19 mouse cellular contexts compared by ENCODE assay signal in the genomic region with DNA sequence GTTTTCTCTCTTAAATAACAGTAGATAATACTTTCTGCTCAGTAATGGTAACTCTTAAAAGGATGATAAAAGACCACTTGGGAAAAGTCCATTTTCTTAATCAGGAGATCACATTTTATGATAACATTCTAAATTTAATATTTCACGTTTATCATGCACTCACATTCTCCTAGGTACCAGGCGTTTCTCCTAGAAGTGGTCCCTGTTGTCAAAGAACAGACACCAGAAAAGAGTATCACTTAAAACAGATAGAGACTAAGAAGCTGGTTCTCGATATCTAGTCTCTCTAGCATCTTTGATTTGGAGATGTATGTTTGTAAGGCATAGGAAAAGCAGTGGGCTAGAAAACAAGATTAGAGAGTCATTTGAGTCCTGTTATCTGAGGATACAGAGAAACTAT. TPM values are rescaled to one million over a fixed set of nuclear protein-coding genes. Genes with fewer than 3 reads are reported as not detected.
DNase-seq lines count a peak whose midpoint lies in the region; ATAC-seq and TF ChIP-seq lines count a peak whose summit lies in the region.
"Had no signal": no experiment of that assay in that cellular context is flagged by ENCODE, and none has a peak within 500 bp of the region (broad histone marks: within the 10 kb centered on the region; RNA-seq: fewer than 3 reads in every experiment).

No protein-coding gene starts in this region.

- TF ChIP-seq EP300 in liver, embryonic 14.5 days (IDR thresholded peaks at IDR 0.05; ENCODE audit: low read depth): peak; percentile 41

- no peak overlapping the region for H3K9ac ChIP-seq in liver, embryonic 14.5 days (replicated peaks)
- H3K9ac ChIP-seq: embryonic facial prominence, embryonic 15.5 days; heart, embryonic 13.5 days had no signal

- WGBS in liver, embryonic 14.5 days (ENCODE audit: insufficient replicate concordance): 9% methylated on average over 3 of the region's 3 CpGs

- no peaks in the 10 kb centered on the region for H3K9me3 ChIP-seq in G1E (replicated peaks)
- H3K9me3 ChIP-seq in liver, embryonic 14.5 days (ENCODE audit: control insufficient read depth, low read length): no peaks in the 10 kb centered on the region
- H3K9me3 ChIP-seq: embryonic facial prominence, embryonic 15.5 days; forebrain, embryonic 10.5 days; heart, embryonic 13.5 days had no signal

- peaks cover 60% of the 10 kb centered on the region for H3K36me3 ChIP-seq in G1E (replicated peaks)
- H3K36me3 ChIP-seq in liver, embryonic 14.5 days (replicated peaks; ENCODE audit: control insufficient read depth, insufficient read depth, low read depth): peaks cover 44% of the 10 kb centered on the region

- peaks cover 27% of the 10 kb centered on the region for H3K4me1 ChIP-seq in G1E (ENCODE audit: insufficient read depth, low read depth, low read length)
- peaks cover 0 to 6% of the 10 kb centered on the region in 2 experiments; a peak in 1 of 4 replicates for H3K4me1 ChIP-seq in liver, embryonic 14.5 days (replicated peaks; ENCODE audit: control insufficient read depth in 2 of 2, insufficient read depth in 2 of 2, low read length in 1 of 2)
- H3K4me1 ChIP-seq: embryonic facial prominence, embryonic 15.5 days; forebrain, embryonic 10.5 days had no signal

- H3K4me3 ChIP-seq in layer of hippocampus, adult 2 months: no peak overlapping the region
- no peak overlapping the region for H3K4me3 ChIP-seq in G1E (ENCODE audit: low read depth, low read length)
- no peak overlapping the region for H3K4me3 ChIP-seq in liver, embryonic 14.5 days (ENCODE audit: insufficient read depth in 1 of 2, low read depth in 2 of 2, low read length in 2 of 2)
- H3K4me3 ChIP-seq: embryonic facial prominence, embryonic 15.5 days; erythroblast, embryonic 14.5 days; forebrain, embryonic 10.5 days; heart, embryonic 13.5 days had no signal

- H3K27ac ChIP-seq in layer of hippocampus, adult 2 months: peak overlapping the region; percentile 29; the same call in 1 of the 2 replicates
- no peak overlapping the region for H3K27ac ChIP-seq in liver, embryonic 14.5 days
- H3K27ac ChIP-seq: embryonic facial prominence, embryonic 15.5 days; forebrain, embryonic 10.5 days; heart, embryonic 13.5 days had no signal

- TF ChIP-seq CTCF in layer of hippocampus, adult 2 months (conservative IDR thresholded peaks at IDR 0.05): no peak
- TF ChIP-seq CTCF in G1E (IDR thresholded peaks at IDR 0.05; ENCODE audit: low read depth, low read length): no peak
- no peak for TF ChIP-seq CTCF in liver, embryonic 14.5 days (IDR thresholded peaks at IDR 0.05; ENCODE audit: low read depth)

- no peak for DNase-seq in layer of hippocampus, adult 2 months (ENCODE audit: low spot score in 2 of 2)
- DNase-seq in layer of hippocampus, postnatal 14 days (ENCODE audit: low spot score in 2 of 2): no peak
- no peak for DNase-seq in G1E (ENCODE audit: low spot score)
- peak in 1 of 3 experiments; percentile 24 for DNase-seq in liver, embryonic 14.5 days (ENCODE audit: low read depth in 3 of 3, low spot score in 3 of 3)
- no peak for DNase-seq in adrenal gland, postnatal 14 days
- no peak for DNase-seq in lung, postnatal 10 days
- DNase-seq: adrenal gland, adult 2 months; adrenal gland, postnatal 36 days; cerebellum, adult 11 months; cerebellum, adult 8-10 months; embryo, embryonic 11 days; gastrocnemius, postnatal 36 days; heart, postnatal 36 days had no signal

- no peak overlapping the region for H3K4me2 ChIP-seq in liver, embryonic 14.5 days (ENCODE audit: low read depth)
- H3K4me2 ChIP-seq: embryonic facial prominence, embryonic 15.5 days; heart, embryonic 13.5 days had no signal

- peak; percentile 68 for ATAC-seq in G1E (ENCODE audit: extremely low read depth, insufficient number of reproducible peaks, low FRiP score, poor library complexity, severe bottlenecking)
- peak; percentile 58; the same call in 1 of the 2 replicates for ATAC-seq in liver, embryonic 14.5 days (ENCODE audit: insufficient read depth)
- peak; percentile 50 for ATAC-seq in megakaryocyte-erythroid progenitor cell, adult 5-6 weeks (replicated peaks; ENCODE audit: low FRiP score, low TSS enrichment, poor library complexity, severe bottlenecking)
- ATAC-seq: forebrain, embryonic 14.5 days had no signal

- no peaks in the 10 kb centered on the region for H3K27me3 ChIP-seq in G1E (ENCODE audit: insufficient read depth, low read length)
- H3K27me3 ChIP-seq in liver, embryonic 14.5 days (ENCODE audit: control insufficient read depth, insufficient read depth, low read length): no peaks in the 10 kb centered on the region
- H3K27me3 ChIP-seq: embryonic facial prominence, embryonic 15.5 days; heart, embryonic 13.5 days had no signal

RNA-seq across cellular contexts. Expression of gene Poll, which starts 49.7 kb away (rescaled TPM):
- total RNA-seq in layer of hippocampus, adult 2 months (2021): 1 to 10 TPM; 9.9 TPM
- total RNA-seq in layer of hippocampus, postnatal 14 days (2021): 1 to 10 TPM; 7.5 to 8.0 TPM
- total RNA-seq in G1E (2014; fragmentation: Nextera tagmentation): 7.6 TPM in 2 replicates
- 9.4 and 10.2 TPM in 2 replicates for total RNA-seq in G1E (2017)
- 14.0 and 15.9 TPM in 2 replicates for polyA plus RNA-seq in G1E (2012)
- 3.4 and 3.7 TPM in 2 replicates for polyA plus RNA-seq in liver, embryonic 14.5 days (2012; rRNA removed)
- 4.1 and 5.0 TPM in 2 replicates for polyA plus RNA-seq in liver, embryonic 14.5 days (2014; fragmentation: Nextera tagmentation; extraction: Ambion mirVana)
- total RNA-seq in megakaryocyte-erythroid progenitor cell, adult 5-6 weeks (2014; fragmentation: Nextera tagmentation): 8.6 and 10.2 TPM in 2 replicates
- total RNA-seq in megakaryocyte-erythroid progenitor cell, adult 5-6 weeks (2017): 5.4 and 10.3 TPM in 2 replicates
- 9.3 and 11.3 TPM in 2 replicates for total RNA-seq in adrenal gland, postnatal 14 days (2021)

RNA-seq across cellular contexts. Expression of gene Gm17018, which starts 49.7 kb away (rescaled TPM):
- total RNA-seq in layer of hippocampus, adult 2 months (2021): 10 to 100 TPM; 55.4 to 65.4 TPM
- total RNA-seq in layer of hippocampus, postnatal 14 days (2021): 10 to 100 TPM; 55.2 to 55.4 TPM
- total RNA-seq in G1E (2014; fragmentation: Nextera tagmentation) (11.4 and 13.0 TPM in 2 replicates), G1E (2017) (22.6 and 28.4 TPM in 2 replicates)
- 19.5 and 27.2 TPM in 2 replicates for polyA plus RNA-seq in G1E (2012)
- polyA plus RNA-seq in liver, embryonic 14.5 days (2012; rRNA removed): 3.5 and 7.5 TPM in 2 replicates
- 15.5 and 19.0 TPM in 2 replicates for polyA plus RNA-seq in liver, embryonic 14.5 days (2014; fragmentation: Nextera tagmentation; extraction: Ambion mirVana)
- 22.0 and 30.6 TPM in 2 replicates for total RNA-seq in megakaryocyte-erythroid progenitor cell, adult 5-6 weeks (2014; fragmentation: Nextera tagmentation)
- total RNA-seq in megakaryocyte-erythroid progenitor cell, adult 5-6 weeks (2017): 17.5 and 23.1 TPM in 2 replicates
- 21.1 and 22.6 TPM in 2 replicates for total RNA-seq in adrenal gland, postnatal 14 days (2021)
